Comparison of ENCODE assay signal across 8 mouse cellular contexts in the genomic region with DNA sequence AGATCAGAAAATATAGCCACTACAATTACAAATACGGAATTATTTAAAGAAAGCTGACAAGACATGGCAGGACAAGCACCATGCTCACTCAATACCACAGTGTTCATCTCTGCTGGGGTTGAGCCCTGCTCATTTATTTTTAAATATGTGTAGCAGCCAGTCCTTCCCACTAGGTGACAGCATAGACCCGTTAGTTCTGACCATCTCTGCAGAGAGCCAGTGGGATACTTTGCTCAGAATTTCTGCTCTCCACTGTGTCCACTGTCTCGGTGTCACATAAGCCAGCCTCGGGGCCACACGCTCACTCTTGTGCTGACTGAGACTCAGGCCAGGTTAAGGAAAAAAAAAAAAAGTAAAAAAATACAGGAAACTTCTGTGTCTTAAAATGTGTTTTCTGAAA.
DNase-seq lines count a peak whose midpoint lies in the region; ATAC-seq and TF ChIP-seq lines count a peak whose summit lies in the region.

No protein-coding gene starts in this region.

- H3K9me3 ChIP-seq in liver, embryonic 11.5 days (ENCODE audit: control insufficient read depth, low read length), result 0 out of 2 replicates have a peak, but pooled peaks cover 2% of the 10 kb centered on the region

- DNase-seq in thymus, adult 2 months, result peak; percentile 50
- DNase-seq in thymus, adult 18-20 months, result no peak
- peak; percentile 80 to 84 for DNase-seq in cerebellum, postnatal 10 days
- DNase-seq in gastrocnemius, postnatal 4 days (ENCODE audit: low spot score in 2 of 2), result peak; percentile 30 to 35
- peak; percentile 34 for DNase-seq in kidney, adult 18-20 months
- no peak for DNase-seq in liver, embryonic 11.5 days (ENCODE audit: low spot score)
- peak; percentile 60 for DNase-seq in naive thymus-derived CD4-positive, alpha-beta T cell, adult 2 months (ENCODE audit: low read depth)
- DNase-seq in testis, postnatal 10 days (ENCODE audit: low spot score), result peak; percentile 52

- H3K27ac ChIP-seq in thymus, adult 2 months (ENCODE audit: control insufficient read depth, insufficient read depth, low read length), result no peak overlapping the region
- H3K27ac ChIP-seq in liver, embryonic 11.5 days (ENCODE audit: low read depth, low read length), result no peak overlapping the region

- no peak overlapping the region for H3K4me3 ChIP-seq in thymus, adult 2 months (ENCODE audit: control insufficient read depth, insufficient read depth, low read length)
- H3K4me3 ChIP-seq in liver, embryonic 11.5 days (ENCODE audit: low read depth, low read length), result no peak overlapping the region

- no peak overlapping the region for H3K9ac ChIP-seq in liver, embryonic 11.5 days (ENCODE audit: low read depth, low read length)

- H3K4me1 ChIP-seq in thymus, adult 2 months (replicated peaks; ENCODE audit: control insufficient read depth, insufficient read depth, low read length), result no peaks in the 10 kb centered on the region
- no peaks in the 10 kb centered on the region for H3K4me1 ChIP-seq in liver, embryonic 11.5 days (replicated peaks; ENCODE audit: control insufficient read depth, insufficient read depth, low read length)

- peak; percentile 50; the same call in 1 of the 2 replicates for ATAC-seq in liver, embryonic 11.5 days (replicated peaks; ENCODE audit: low FRiP score)

- H3K27me3 ChIP-seq in thymus, adult 2 months (ENCODE audit: control insufficient read depth, insufficient read depth, low read length), result no peaks in the 10 kb centered on the region
- no peaks in the 10 kb centered on the region for H3K27me3 ChIP-seq in liver, embryonic 11.5 days (replicated peaks; ENCODE audit: control insufficient read depth, insufficient read depth, low read length)

- 41% methylated on average over 5 of the region's 5 CpGs for WGBS in thymus, adult 2 months
- 55% methylated on average over 5 of the region's 5 CpGs for WGBS in liver, embryonic 11.5 days

- H3K4me2 ChIP-seq in liver, embryonic 11.5 days, result no peak overlapping the region

- no peak for TF ChIP-seq CTCF in thymus, adult 2 months (IDR thresholded peaks at IDR 0.05; ENCODE audit: borderline replicate concordance, control insufficient read depth, extremely low read depth, insufficient read depth, low read length, poor library complexity)

- H3K36me3 ChIP-seq in thymus, adult 2 months (ENCODE audit: control insufficient read depth, insufficient read depth, low read length), result no peaks in the 10 kb centered on the region
- H3K36me3 ChIP-seq in liver, embryonic 11.5 days (ENCODE audit: control insufficient read depth, insufficient read depth, low read length), result peaks cover 2% of the 10 kb centered on the region; the same call in 1 of the 2 replicates

- no peak for TF ChIP-seq POLR2A in thymus, adult 2 months (IDR thresholded peaks at IDR 0.05; ENCODE audit: control insufficient read depth, extremely low read depth, insufficient read depth, low read length, poor library complexity)

Comparison
In these comparisons a context has a peak if more than half of its experiments do, and no peak if none do; other contexts are left out.
1. DNase-seq: peak in thymus, adult 2 months (single experiment), cerebellum, postnatal 10 days (2 of 2), gastrocnemius, postnatal 4 days (2 of 2), kidney, adult 18-20 months (single experiment), naive thymus-derived CD4-positive, alpha-beta T cell, adult 2 months (single experiment) and testis, postnatal 10 days (single experiment); none in thymus, adult 18-20 months (0 of 2) and liver, embryonic 11.5 days (single experiment).